Mouse (Mus musculus) urinary bladder, postnatal 0 days (tissue): ENCODE results near the gene Fam209. TPM values are rescaled to one million over a fixed set of nuclear protein-coding genes. Genes with fewer than 3 reads are reported as not detected.

Experiments
- polyA plus RNA-seq: library from polyadenylated mRNA; unstranded; fragments of >200 nt; fragmentation: Nextera tagmentation; extraction: Ambion mirVana; gene quantifications from 2 replicates; pipeline ENCODE4 v1.2.1, GENCODE M21; 2015

Gene Fam209
- polyA plus RNA-seq = 0.25 and 0.40 TPM in 2 replicates

GRCm38 (mm10) chr2:172472318-172472717 lies at the start of gene Fam209:
Fam209 (plus strand) TSS chr2:172472520.

DNA sequence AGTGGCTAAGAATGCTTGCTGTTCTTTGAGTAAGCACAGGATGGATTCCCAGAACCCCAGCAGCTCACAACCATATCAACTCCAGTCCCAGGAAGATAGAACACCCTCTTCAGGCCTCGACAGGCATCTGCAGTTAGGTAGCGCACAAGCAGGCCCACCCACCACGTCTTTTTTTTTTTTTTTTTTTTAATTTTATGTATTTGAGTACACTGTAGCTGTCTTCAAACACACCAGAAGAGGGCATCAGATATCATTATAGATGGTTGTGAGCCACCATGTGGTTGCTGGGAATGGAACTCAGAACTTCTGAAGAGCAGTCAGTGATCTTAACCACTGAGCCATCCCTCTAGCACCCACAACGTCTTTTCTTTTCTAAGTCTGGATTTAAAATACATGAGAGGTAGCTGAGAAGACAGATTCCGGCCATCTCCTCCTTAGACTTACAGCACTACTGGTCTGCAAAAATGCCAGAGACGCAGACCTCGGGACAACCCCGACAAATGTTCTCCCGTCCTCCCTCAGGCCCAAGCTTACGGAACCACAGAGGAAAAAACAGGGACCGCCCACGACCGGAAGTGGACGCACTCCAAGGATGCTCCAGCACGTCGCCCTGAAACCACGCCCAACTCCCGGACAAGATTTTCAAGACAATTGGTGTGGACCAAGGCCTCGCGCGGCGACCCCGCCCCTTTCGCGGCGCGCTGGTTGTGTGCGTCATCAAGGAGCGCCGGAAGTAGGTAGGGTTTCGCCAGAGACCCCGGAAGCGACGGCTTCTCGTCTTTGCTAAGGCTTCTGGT lies 32.3 kb upstream of the Fam209 start, which contains the start of gene Rtf2:
Rtf2 (plus strand) TSS at position 714 of the 797 bp plus-strand sequence.

GRCm38 (mm10) chr2:172458496-172458895 lies 13.8 kb upstream of the Fam209 start, which contains the start of gene Gcnt7:
Gcnt7 (minus strand) TSS chr2:172458596.

Other genes with a start within 250 kb of the Fam209 start
- gene Mc3r, start 224.0 kb upstream of the Fam209 start, polyA plus RNA-seq = not detected in 2 replicates
- 16.2 and 17.2 TPM in 2 replicates for gene Fam210b, start 127.0 kb upstream of the Fam209 start, polyA plus RNA-seq
- gene Aurka, start 102.0 kb upstream of the Fam209 start, polyA plus RNA-seq = 13.6 and 19.1 TPM in 2 replicates
- gene Cstf1, start 101.8 kb upstream of the Fam209 start, polyA plus RNA-seq = 21.0 and 21.4 TPM in 2 replicates
- gene Cass4, start 78.7 kb upstream of the Fam209 start, polyA plus RNA-seq = 0.45 and 0.77 TPM in 2 replicates
- 59.1 and 60.9 TPM in 2 replicates for gene Rtf2, start 32.0 kb upstream of the Fam209 start, polyA plus RNA-seq
- gene Gcnt7, start 13.9 kb upstream of the Fam209 start, polyA plus RNA-seq = 0.39 and 0.60 TPM in 2 replicates
- 3.8 and 4.6 TPM in 2 replicates for gene Tfap2c, start 77.1 kb downstream of the Fam209 start, polyA plus RNA-seq